Mouse (Mus musculus) C2C12 (cell line): ENCODE data around the gene Phb.

ENCODE experiments used
- CTCF ChIP-seq: IDR thresholded peaks from one replicate; pipeline ENCODE4 v1.5.1; 2011; ENCODE audit not compliant: control insufficient read depth, insufficient read depth, insufficient read length
- USF1 ChIP-seq: IDR thresholded peaks from one replicate; pipeline ENCODE4 v1.6.1; 2011; ENCODE audit warnings: low read depth, mild to moderate bottlenecking, control low read depth, moderate library complexity

- TF ChIP-seq CTCF (no peak), USF1 (no peak)
These were observed 44.3 kb upstream of the Phb start for GRCm38 (mm10) chr11:95622426-95622825.
